Mouse (Mus musculus) small intestine, adult 2 months (tissue): ENCODE measurements around the gene Il18r1.

ENCODE experiments used
- CTCF ChIP-seq: fragments of 200-500 bp; IDR thresholded peaks from 2 replicates; pipeline ENCODE4 v1.5.1; 2012; ENCODE audit warnings: low read depth, mild to moderate bottlenecking, control low read depth, inconsistent platforms, low read length, moderate library complexity, mixed read lengths; ENCODE audit not compliant: insufficient replicate concordance, insufficient read length; ENCODE audit errors: extremely low read depth
- POLR2A ChIP-seq: fragments of 200-500 bp; IDR thresholded peaks from 2 replicates; pipeline ENCODE4 v1.6.1; 2012; ENCODE audit warnings: low read depth, mild to moderate bottlenecking, control low read depth, inconsistent platforms, low read length, moderate library complexity

DNA sequence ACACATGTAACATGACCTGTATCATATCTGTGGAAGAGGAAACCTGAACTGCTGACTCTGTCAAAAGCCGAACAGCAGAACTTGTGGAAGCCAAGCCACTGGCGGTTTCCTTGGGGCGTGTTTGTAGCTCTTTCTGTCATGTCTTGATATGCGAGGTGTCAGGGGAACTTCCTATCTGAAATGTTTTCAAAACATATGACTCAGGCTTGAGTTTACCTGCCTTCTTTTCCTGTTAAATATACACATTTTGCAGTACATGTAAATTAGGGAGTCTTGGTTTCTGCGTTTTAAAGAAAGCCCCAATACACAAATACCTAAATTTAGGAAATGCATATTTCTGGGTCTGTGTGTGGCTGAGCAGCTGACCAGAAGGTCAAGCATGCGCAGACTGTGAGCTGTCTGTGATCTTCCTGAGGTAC, 14.2 kb downstream of the Il18r1 start:
- TF ChIP-seq POLR2A (no peak), CTCF (no peak)
